Mouse (Mus musculus): ENCODE results near the gene Zfp97.
"Not testable (repeated sequence)": the region's sequence is repeated elsewhere in the genome, so short reads cannot be mapped to it uniquely, and the experiment has no call there.

Zfp97 gene

GRCm38 (mm10) chr17:17120830-17121502 lies at the start of gene Zfp97:
TSS of gene Zfp97 (plus strand) at chr17:17121415.
- not testable (repeated sequence) for DNase-seq (ENCODE audit: low spot score in 2 of 2)

DNA sequence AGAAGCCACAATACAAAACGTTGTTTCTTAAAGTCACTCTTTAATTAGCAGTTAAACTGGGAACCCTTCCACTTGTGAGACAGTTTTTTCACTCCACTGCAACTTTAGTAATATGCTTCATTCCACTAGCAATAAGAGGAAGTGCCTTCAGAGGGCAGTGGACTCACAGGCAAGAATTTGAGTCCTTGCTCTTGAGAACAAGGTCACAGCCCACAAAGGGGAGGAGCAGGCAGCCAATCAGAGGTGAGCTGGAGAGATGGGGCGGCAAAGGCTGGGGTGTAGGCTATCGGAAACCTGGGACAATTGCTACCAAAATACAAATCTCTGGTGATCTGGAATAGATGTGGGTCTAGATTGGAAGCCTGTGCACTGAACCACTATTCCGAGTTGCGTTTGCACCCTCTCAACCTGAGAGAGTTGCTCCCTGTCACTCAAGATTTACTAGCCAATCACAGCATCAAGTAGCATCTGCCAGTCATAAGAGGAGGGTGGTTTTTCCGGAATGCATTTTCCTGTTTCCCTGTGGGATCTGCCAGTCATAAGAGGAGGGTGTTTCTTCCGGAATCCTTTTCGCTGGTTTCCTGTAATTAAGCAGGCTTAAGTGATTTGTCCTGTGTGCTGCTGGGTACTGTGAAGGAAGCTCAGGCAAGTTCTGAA lies 57.7 kb downstream of the Zfp97 start:
- DNase-seq (ENCODE audit: low spot score in 2 of 2): not testable (repeated sequence)

- not testable (repeated sequence) for DNase-seq (ENCODE audit: low spot score in 2 of 2)
These were observed 73.5 kb downstream of the Zfp97 start for GRCm38 (mm10) chr17:17194761-17195160.

GRCm38 (mm10) chr17:17195178-17195577 lies 74.0 kb downstream of the Zfp97 start:
- no peak for DNase-seq (ENCODE audit: low spot score in 2 of 2)

DNA sequence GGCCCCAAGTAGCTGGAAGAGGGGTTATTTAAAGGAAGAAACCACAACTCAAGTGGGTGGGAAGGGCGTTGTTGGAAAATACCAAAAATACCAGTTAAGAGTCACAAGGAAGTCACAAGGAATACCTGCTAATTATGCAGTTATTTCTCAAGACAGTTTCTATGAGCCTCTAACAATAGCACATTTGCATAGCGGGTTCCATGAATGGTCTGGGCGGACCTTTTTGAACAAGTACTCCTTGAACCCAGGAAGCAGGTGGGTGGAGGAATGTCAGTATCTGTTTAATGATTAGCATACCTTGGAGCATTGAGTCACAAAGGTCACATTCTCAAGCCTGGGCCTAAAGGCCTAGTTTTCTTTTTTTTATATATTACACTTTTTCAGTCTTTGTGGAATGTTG lies 74.9 kb downstream of the Zfp97 start:
- DNase-seq (ENCODE audit: low spot score in 2 of 2): not testable (repeated sequence)
